Mouse (Mus musculus) mature B cell (primary cell): ENCODE results near the gene Dnm3.
"Not testable (repeated sequence)": the region's sequence is repeated elsewhere in the genome, so short reads cannot be mapped to it uniquely, and the experiment has no call there.

ENCODE experiments used
- in situ Hi-C: fragments of 300-500 bp; cut with MboI; formaldehyde crosslinking; loops from 2 replicates; pipeline ENCODE4 v1.14.3; 2019

Dnm3 gene

DNA sequence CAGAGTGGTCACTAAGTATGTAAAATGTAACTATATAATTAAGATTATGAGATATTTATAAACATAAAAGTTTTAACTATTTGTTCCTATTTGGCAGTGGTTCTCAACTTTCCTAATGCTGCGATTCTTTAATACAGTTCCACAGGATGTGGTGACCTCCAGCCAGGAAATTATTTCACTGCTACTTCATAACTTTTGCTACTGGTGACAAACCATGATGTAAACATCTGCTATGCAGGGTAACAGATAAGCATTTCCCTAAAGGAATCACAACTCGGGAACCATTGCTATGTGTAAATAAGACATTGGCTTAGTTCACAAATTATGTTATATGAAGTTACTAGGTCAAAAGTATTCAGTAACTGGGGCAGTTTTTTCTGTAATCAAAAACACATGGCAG lies 48.9 kb downstream of the Dnm3 start:
- in situ Hi-C loops = no loop called here

GRCm38 (mm10) chr1:162425930-162426478 lies 51.8 kb downstream of the Dnm3 start:
- in situ Hi-C loops = no loop called here

DNA sequence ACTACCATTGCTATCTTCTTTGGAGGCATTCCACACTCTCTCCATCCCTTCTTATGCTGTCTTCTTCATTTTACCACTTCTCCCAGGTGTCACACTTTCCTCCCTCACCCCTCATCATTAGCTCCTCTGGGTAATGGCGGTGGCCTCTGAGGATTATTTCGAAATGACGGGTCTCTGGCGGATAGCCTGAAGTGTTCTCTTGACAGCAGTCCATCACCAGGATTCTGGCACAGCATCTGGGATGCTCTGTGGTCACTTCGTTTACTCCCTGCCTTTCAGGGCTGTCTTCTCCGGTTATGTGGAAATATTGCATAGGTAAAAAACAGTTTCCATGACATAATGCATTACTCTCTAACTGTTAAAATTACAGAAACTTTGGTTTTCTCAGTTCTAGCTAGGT lies 55.0 kb downstream of the Dnm3 start:
- in situ Hi-C loops = no loop called here

DNA sequence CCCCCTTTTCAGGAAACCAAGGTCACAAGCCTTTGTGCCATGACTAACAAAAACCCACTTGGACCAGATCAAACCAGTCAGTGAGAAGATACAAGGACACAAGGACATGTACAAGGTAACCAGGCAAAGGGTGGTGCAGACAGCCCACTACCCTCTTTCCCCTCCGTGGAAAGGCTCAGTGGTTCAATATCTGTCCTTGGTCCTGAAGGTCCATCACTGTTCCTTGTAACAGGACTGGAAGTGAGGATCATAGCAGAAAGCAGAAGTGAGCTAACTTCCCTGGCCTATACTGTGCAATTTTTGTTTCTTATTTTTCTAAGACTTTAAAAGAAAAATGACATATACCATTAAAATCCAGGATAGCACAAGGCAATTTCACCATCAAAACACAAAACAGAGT lies 64.0 kb downstream of the Dnm3 start:
- in situ Hi-C loops = no loop called here

DNA sequence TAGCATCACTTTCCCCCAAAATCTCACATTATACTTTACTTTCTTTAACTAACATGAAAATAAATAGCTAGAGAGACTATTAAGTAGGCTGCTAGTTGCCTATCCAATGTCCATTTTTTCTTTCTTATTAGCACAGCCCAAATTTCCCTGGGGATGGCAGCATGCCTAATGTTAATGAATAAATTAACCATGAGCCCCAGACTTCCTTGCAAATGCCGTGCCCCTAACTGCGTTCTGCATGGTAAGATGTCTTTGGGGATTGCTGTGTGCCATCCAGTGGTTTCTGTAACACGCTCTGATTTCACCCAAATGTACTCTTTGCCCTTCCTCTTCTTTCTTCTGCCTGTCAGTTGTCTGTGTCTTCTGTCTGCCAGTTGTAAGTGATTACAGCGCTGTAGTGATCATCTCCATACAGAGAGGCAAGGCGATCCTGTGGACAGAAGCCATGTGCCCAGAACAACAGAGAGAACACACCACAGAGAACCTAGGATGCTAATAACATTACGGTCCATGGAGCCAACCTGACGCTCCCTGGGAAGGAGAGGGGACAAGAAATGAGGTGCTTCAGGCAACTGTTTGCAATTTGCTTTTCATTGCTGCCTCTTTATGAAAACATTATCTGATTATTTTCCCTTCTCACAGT lies 64.9 kb downstream of the Dnm3 start:
- in situ Hi-C loops = no loop called here

- in situ Hi-C loops = no loop called here
These were observed 67.4 kb downstream of the Dnm3 start for GRCm38 (mm10) chr1:162410207-162410965.

GRCm38 (mm10) chr1:162394549-162394948 lies 83.3 kb downstream of the Dnm3 start:
- in situ Hi-C loops = no loop called here

DNA sequence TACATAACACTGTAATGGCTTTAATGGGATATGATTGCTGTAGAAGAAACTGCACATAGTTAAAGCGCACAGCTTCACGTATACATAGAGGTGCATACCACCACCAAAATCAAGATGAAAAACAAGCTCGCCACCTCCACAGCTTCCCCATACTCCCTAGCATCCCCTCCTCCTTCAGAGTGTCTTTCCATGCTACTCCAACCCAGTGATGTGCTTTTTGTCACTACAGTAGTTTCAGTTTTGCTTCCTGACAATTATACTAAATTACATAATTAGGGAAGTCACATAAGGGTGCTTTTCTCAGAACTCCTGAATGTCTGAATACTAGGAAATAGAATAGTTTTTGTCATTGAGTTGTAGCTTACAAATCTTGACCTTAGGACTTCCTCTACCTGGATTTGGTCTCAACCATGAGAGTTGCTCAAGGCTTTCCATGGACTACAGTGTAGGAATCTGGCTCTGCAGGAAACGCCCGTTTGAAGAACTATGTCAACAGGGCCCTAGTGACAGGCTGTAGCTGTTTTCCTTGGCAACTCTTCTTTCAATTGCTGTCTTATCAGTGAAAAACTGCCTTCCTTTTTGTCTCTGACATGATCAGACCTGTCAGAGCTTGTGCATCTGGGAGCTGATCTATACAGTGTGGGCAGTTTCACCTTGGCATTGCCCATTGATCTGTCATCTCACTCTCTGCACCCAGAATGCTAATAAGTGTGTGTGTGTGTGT lies 89.2 kb downstream of the Dnm3 start:
- in situ Hi-C loops = no loop called here

- in situ Hi-C loops = not testable (repeated sequence)
These were observed 104.8 kb downstream of the Dnm3 start for GRCm38 (mm10) chr1:162373068-162373467.

GRCm38 (mm10) chr1:162369726-162370125 lies 108.1 kb downstream of the Dnm3 start:
- in situ Hi-C loops = no loop called here

DNA sequence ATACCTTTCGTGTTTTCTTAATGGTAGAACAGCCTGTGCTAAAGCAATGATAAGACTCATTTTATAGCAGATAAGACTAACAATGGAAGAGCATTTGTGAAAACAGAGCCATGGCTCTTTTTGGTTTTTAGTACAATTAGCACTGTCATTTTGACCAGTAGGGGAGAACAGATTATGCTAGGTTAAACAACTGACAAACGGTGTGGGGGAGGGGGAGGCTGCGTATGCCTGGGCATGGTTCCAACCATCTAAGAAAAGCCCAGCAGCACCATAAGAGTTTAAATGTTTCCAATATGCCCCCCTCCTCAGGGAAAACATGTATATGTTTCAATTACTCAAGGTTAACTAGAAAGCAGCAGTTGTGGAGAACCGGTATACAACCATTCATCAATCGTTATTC lies 115.9 kb downstream of the Dnm3 start:
- in situ Hi-C loops = no loop called here

DNA sequence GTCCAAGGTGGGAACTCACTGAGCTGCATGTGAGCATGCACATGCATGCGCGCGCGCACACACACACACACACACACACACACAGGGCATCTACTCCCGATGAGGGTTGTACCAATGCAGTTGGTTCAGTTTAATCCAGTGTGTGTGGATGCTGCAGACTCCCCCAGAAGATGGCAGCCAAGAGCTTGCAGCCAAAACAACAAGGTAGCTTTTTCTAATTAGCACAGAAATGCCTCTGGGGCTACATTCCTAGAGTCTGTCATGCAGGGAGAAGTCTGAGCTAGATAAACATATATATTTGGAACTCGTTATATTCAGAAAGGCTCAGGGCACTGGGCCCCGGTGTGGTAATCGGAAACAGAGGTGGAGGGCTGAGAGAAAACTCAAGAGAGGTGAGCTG lies 118.6 kb downstream of the Dnm3 start:
- in situ Hi-C loops = no loop called here

GRCm38 (mm10) chr1:162358036-162358435 lies 119.8 kb downstream of the Dnm3 start:
- in situ Hi-C loops = no loop called here

GRCm38 (mm10) chr1:162356481-162356880 lies 121.4 kb downstream of the Dnm3 start:
- in situ Hi-C loops = no loop called here

- in situ Hi-C loops = no loop called here
These were observed 123.1 kb downstream of the Dnm3 start for GRCm38 (mm10) chr1:162354780-162355179.

- in situ Hi-C loops = no loop called here
These were observed 124.0 kb downstream of the Dnm3 start for GRCm38 (mm10) chr1:162353831-162354230.

DNA sequence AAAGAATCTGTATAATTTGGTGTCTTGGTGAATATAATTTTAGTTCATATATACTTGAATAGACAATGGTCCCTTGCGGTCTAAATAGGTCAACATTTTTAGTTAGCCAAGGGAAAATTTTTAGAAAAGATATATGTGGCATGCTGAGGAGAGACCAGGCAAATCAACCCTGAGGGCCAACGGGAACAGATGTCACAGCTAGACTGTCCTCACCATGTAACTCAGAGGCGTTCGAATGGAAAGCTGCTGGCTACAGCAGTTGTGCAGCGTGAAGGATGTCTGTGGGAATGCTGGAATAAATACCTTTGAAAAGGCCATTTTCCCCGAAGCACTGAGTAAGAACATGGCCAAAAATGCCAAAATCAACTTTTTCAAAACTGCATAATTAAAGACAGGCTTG lies 128.5 kb downstream of the Dnm3 start:
- in situ Hi-C loops = no loop called here

GRCm38 (mm10) chr1:162346456-162347011 lies 131.3 kb downstream of the Dnm3 start:
- in situ Hi-C loops = no loop called here

- in situ Hi-C loops = no loop called here
These were observed 140.7 kb downstream of the Dnm3 start for GRCm38 (mm10) chr1:162337170-162337569.

DNA sequence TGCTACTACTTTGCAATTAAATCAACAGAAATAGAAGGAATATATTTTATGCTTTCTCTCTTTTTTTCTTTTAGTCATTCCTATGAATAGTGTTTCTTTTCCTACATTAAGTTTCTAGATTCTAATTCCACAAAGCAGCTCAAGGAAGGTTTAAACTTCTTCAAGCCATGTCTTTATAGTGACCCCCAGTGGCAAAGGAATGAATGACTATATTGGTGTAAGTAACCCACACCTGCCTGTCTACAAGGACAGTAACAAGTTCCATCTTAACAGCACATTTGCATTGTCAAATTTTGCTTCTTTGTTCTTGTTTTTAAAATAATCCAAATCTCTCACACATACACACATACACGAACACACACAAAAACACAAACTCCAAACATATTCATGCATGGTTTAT lies 141.2 kb downstream of the Dnm3 start:
- in situ Hi-C loops = no loop called here

GRCm38 (mm10) chr1:162336224-162336623 lies 141.6 kb downstream of the Dnm3 start:
- in situ Hi-C loops = no loop called here

- in situ Hi-C loops = no loop called here
These were observed 149.2 kb downstream of the Dnm3 start for GRCm38 (mm10) chr1:162328673-162329072.
